Mouse (Mus musculus) heart, embryonic 14.5 days (tissue): ENCODE measurements around the gene Slc25a44. TPM values are rescaled to one million over a fixed set of nuclear protein-coding genes. Genes with fewer than 3 reads are reported as not detected.

Experiments
- ATAC-seq: fragments of 200-750 bp; cut with Nextera tagmentation; 2 replicates; pipeline ENCODE4 v1.8.0; 2017; ENCODE audit warnings: low read depth, moderate TSS enrichment; ENCODE audit not compliant: insufficient number of reproducible peaks, insufficient read depth, low FRiP score
- H3K27ac ChIP-seq, 2 experiments: fragments of 200-500 bp in 1 of 2; fragments of 300-500 bp in 1 of 2; sonication (generic) in 1 of 2; replicated peaks in 1 of 2; 2 replicates each; pipeline ENCODE4 v1.5.1; 2012 to 2014; ENCODE audit warnings: low read depth in 2 of 2, low read length in 2 of 2, control low read depth in 1 of 2, mild to moderate bottlenecking in 1 of 2, mixed read lengths in 1 of 2; ENCODE audit not compliant: control insufficient read depth in 1 of 2, insufficient read depth in 1 of 2
- H3K27me3 ChIP-seq: fragments of 300-500 bp; sonication (generic); 2 replicates; pipeline ENCODE4 v1.6.1; 2014; ENCODE audit warnings: mild to moderate bottlenecking, low read length, control low read depth; ENCODE audit not compliant: control insufficient read depth, insufficient read depth
- H3K36me3 ChIP-seq: fragments of 300-500 bp; sonication (generic); 2 replicates; pipeline ENCODE4 v1.6.1; 2014; ENCODE audit warnings: mild to moderate bottlenecking, control low read depth, low read length, mixed read lengths; ENCODE audit not compliant: control insufficient read depth, insufficient read depth
- H3K4me1 ChIP-seq, 2 experiments: fragments of 200-500 bp in 1 of 2; fragments of 300-500 bp in 1 of 2; sonication (generic) in 1 of 2; 2 replicates each; pipeline ENCODE4 v1.6.1; 2012 to 2014; ENCODE audit warnings: low read length in 2 of 2, control low read depth in 1 of 2, mixed read lengths in 1 of 2; ENCODE audit not compliant: control insufficient read depth in 2 of 2, insufficient read depth in 2 of 2
- H3K4me2 ChIP-seq: fragments of 300-500 bp; sonication (generic); 2 replicates; pipeline ENCODE4 v1.6.1; 2014; ENCODE audit warnings: mild to moderate bottlenecking, low read length
- H3K4me3 ChIP-seq, 2 experiments: fragments of 200-500 bp in 1 of 2; fragments of 300-500 bp in 1 of 2; sonication (generic) in 1 of 2; 2 replicates each; pipeline ENCODE4 v1.5.1; 2012 to 2014; ENCODE audit warnings: low read length in 2 of 2, mild to moderate bottlenecking in 2 of 2, control low read depth in 1 of 2, low read depth in 1 of 2, moderate library complexity in 1 of 2; ENCODE audit not compliant: control insufficient read depth in 1 of 2, insufficient read depth in 1 of 2
- H3K9ac ChIP-seq: fragments of 300-500 bp; sonication (generic); 2 replicates; pipeline ENCODE4 v1.6.1; 2014; ENCODE audit warnings: mild to moderate bottlenecking, low read length
- H3K9me3 ChIP-seq: fragments of 300-500 bp; sonication (generic); 2 replicates; pipeline ENCODE4 v1.6.1; 2016; ENCODE audit warnings: low read length, control low read depth; ENCODE audit not compliant: control insufficient read depth
- WGBS: fragments of 180-500 bp; shearing (Covaris S2); extraction: QIAGEN DNeasy Blood & Tissue Kit; methylation state at CpG from one replicate; pipeline ENCODE4 v1.1.7; 2014; 5-methylcytosine and 5-hydroxymethylcytosine counted together
- microRNA-seq: library from miRNA; unstranded; fragments of <30 nt; microRNA quantifications from one replicate; pipeline ENCODE4, GENCODE M21; 2016
- polyA plus RNA-seq: library from polyadenylated mRNA; unstranded; fragments of >200 nt; fragmentation: Nextera tagmentation; extraction: Ambion mirVana; gene quantifications from 2 replicates; pipeline ENCODE4 v1.2.1, GENCODE M21; 2014

Slc25a44 gene
- polyA plus RNA-seq, 1 experiment from 2014 or later, result 12.3 TPM

- Histone ChIP-seq H3K4me3 (no peak overlapping the region), H3K9me3 (no peaks in the 10 kb centered on the region), H3K36me3 (peaks cover 44% of the 10 kb centered on the region), H3K27ac (peak overlapping the region in 1 of 2 experiments; percentile 62; a peak in 2 of 4 replicates), H3K4me2 (0 out of 2 replicates have a peak overlapping the region, but pooled peaks have one; percentile 59), H3K4me1 (peaks cover 15 to 22% of the 10 kb centered on the region in 2 experiments), H3K9ac (no peak overlapping the region), H3K27me3 (peaks cover 17% of the 10 kb centered on the region)
- no peak for ATAC-seq
- 25% methylated on average over 4 of the region's 4 CpGs for WGBS
These were observed 61.2 kb downstream of the Slc25a44 start for GRCm38 (mm10) chr3:88363700-88364099.

- Histone ChIP-seq H3K4me2 (no peak overlapping the region), H3K27ac (no peak overlapping the region), H3K27me3 (peaks cover 17% of the 10 kb centered on the region), H3K4me3 (no peak overlapping the region), H3K36me3 (peaks cover 64% of the 10 kb centered on the region), H3K9me3 (no peaks in the 10 kb centered on the region), H3K4me1 (peaks cover 15 to 22% of the 10 kb centered on the region in 2 experiments), H3K9ac (no peak overlapping the region)
- 74% methylated on average over 2 of the region's 2 CpGs for WGBS
- no peak for ATAC-seq
These were observed 63.2 kb downstream of the Slc25a44 start for GRCm38 (mm10) chr3:88361612-88362313.

- H3K36me3 ChIP-seq, result peaks cover 70% of the 10 kb centered on the region
- 64% methylated on average over 6 of the region's 6 CpGs for WGBS
- no peaks in the 10 kb centered on the region for H3K9me3 ChIP-seq
- H3K27ac ChIP-seq, result no peak overlapping the region
- peaks cover 15 to 22% of the 10 kb centered on the region in 2 experiments for H3K4me1 ChIP-seq
- peaks cover 15% of the 10 kb centered on the region for H3K27me3 ChIP-seq
- no peak for ATAC-seq
- H3K4me3 ChIP-seq, result no peak overlapping the region
- H3K9ac ChIP-seq, result no peak overlapping the region
- H3K4me2 ChIP-seq, result no peak overlapping the region
These were observed 63.8 kb downstream of the Slc25a44 start for GRCm38 (mm10) chr3:88361096-88361495.

Small RNA genes lying within 50 kb of the gene (microRNA-seq; reads per million reads assigned to microRNA genes)
- not detected for gene Mir7011

Other genes with a start within 250 kb of the Slc25a44 start
- not detected in 2 replicates for gene Rhbg, start 170.4 kb downstream of the Slc25a44 start, polyA plus RNA-seq
- 0.23 TPM in 1 of 2 replicates, not detected in the other for gene Gm38392, start 137.9 kb downstream of the Slc25a44 start, polyA plus RNA-seq
- gene Tsacc, start 128.1 kb downstream of the Slc25a44 start, polyA plus RNA-seq, result 12.2 and 14.4 TPM in 2 replicates
- gene Cct3, start 128.0 kb downstream of the Slc25a44 start, polyA plus RNA-seq, result 386 and 393 TPM in 2 replicates
- gene Glmp, start 100.1 kb downstream of the Slc25a44 start, polyA plus RNA-seq, result 98.1 and 126 TPM in 2 replicates
- 1.1 TPM in 2 replicates for gene Tmem79, start 89.0 kb downstream of the Slc25a44 start, polyA plus RNA-seq
- 30.9 and 34.3 TPM in 2 replicates for gene Smg5, start 88.9 kb downstream of the Slc25a44 start, polyA plus RNA-seq
- 3.0 and 3.3 TPM in 2 replicates for gene Paqr6, start 60.6 kb downstream of the Slc25a44 start, polyA plus RNA-seq
- not detected in 2 replicates for gene Bglap3, start 52.4 kb downstream of the Slc25a44 start, polyA plus RNA-seq
- not detected in 2 replicates for gene Bglap2, start 46.4 kb downstream of the Slc25a44 start, polyA plus RNA-seq
- not detected in 2 replicates for gene Bglap, start 40.7 kb downstream of the Slc25a44 start, polyA plus RNA-seq
- 94.3 and 95.5 TPM in 2 replicates for gene Pmf1, start 14.8 kb downstream of the Slc25a44 start, polyA plus RNA-seq
- 0.94 and 1.4 TPM in 2 replicates for gene Sema4a, start 36.0 kb upstream of the Slc25a44 start, polyA plus RNA-seq
- gene Lmna, start 84.8 kb upstream of the Slc25a44 start, polyA plus RNA-seq, result 76.7 and 84.1 TPM in 2 replicates
- 9.0 and 11.0 TPM in 2 replicates for gene Mex3a, start 107.3 kb upstream of the Slc25a44 start, polyA plus RNA-seq
- gene Rab25, start 123.2 kb upstream of the Slc25a44 start, polyA plus RNA-seq, result 0.30 TPM in 1 of 2 replicates, not detected in the other
- 75.6 and 87.5 TPM in 2 replicates for gene Lamtor2, start 127.9 kb upstream of the Slc25a44 start, polyA plus RNA-seq
- 37.4 and 37.5 TPM in 2 replicates for gene Ubqln4, start 128.6 kb upstream of the Slc25a44 start, polyA plus RNA-seq
- gene Ssr2, start 150.7 kb upstream of the Slc25a44 start, polyA plus RNA-seq, result 178 and 181 TPM in 2 replicates
- gene Arhgef2, start 180.8 kb upstream of the Slc25a44 start, polyA plus RNA-seq, result 92.6 and 94.2 TPM in 2 replicates
- gene Rxfp4, start 228.0 kb upstream of the Slc25a44 start, polyA plus RNA-seq, result not detected in 2 replicates